ENCODE assay signal across 8 mouse cellular contexts in the genomic region with DNA sequence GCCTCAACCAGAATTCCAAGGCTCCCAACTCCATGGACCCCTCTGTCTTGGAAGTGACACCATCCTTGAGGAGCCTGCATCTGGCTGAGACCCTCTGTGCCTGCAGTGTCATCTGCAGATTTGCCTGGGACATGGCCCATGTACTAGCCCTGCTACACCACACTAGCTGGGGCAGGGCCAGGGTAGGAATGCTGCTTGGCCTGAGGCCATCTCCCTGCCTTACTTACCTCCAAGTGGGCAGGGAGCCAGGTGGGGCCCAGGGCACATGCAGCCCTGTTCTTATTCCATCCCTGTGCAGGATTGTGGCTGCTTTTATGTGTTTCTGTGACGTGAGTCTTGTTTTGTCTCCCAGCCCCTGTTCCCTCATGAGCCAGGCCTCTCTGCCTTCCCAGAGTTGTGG. TPM values are rescaled to one million over a fixed set of nuclear protein-coding genes. Genes with fewer than 3 reads are reported as not detected.
DNase-seq lines count a peak whose midpoint lies in the region; ATAC-seq lines count a peak whose summit lies in the region.

No protein-coding gene starts in this region.

- no peaks in the 10 kb centered on the region for H3K27me3 ChIP-seq in heart, embryonic 16.5 days (ENCODE audit: control insufficient read depth, insufficient read depth, low read length)
- no peaks in the 10 kb centered on the region for H3K27me3 ChIP-seq in midbrain, embryonic 16.5 days (ENCODE audit: control insufficient read depth, insufficient read depth, low read depth, low read length)

- peak overlapping the region; percentile 35; the same call in 1 of the 2 replicates for H3K4me2 ChIP-seq in heart, embryonic 16.5 days (ENCODE audit: low read depth, low read length)
- H3K4me2 ChIP-seq in midbrain, embryonic 16.5 days (ENCODE audit: low read length): no peak overlapping the region

- peak overlapping the region; percentile 97 for H3K27ac ChIP-seq in heart, embryonic 16.5 days (ENCODE audit: low read length)
- no peak overlapping the region; the same call in 1 of the 2 replicates for H3K27ac ChIP-seq in midbrain, embryonic 16.5 days (ENCODE audit: low read length)

- H3K4me3 ChIP-seq in heart, embryonic 16.5 days (ENCODE audit: low read length): no peak overlapping the region
- H3K4me3 ChIP-seq in midbrain, embryonic 16.5 days (ENCODE audit: low read depth, low read length): no peak overlapping the region

- peaks cover 68% of the 10 kb centered on the region for H3K4me1 ChIP-seq in heart, embryonic 16.5 days (ENCODE audit: control insufficient read depth, insufficient read depth, low read length)
- H3K4me1 ChIP-seq in midbrain, embryonic 16.5 days (ENCODE audit: control insufficient read depth, insufficient read depth, low read length): no peaks in the 10 kb centered on the region

- no peaks in the 10 kb centered on the region for H3K36me3 ChIP-seq in heart, embryonic 16.5 days (ENCODE audit: control insufficient read depth, insufficient read depth)
- peaks cover 32% of the 10 kb centered on the region for H3K36me3 ChIP-seq in midbrain, embryonic 16.5 days (ENCODE audit: control insufficient read depth, insufficient read depth, low read length)

- 0 out of 2 replicates have a peak, but pooled peaks have one; percentile 1 for ATAC-seq in frontal cortex, adult (ENCODE audit: low TSS enrichment)
- peak; percentile 76 for ATAC-seq in heart, embryonic 16.5 days (replicated peaks; ENCODE audit: extremely low read depth, insufficient read depth, low FRiP score)
- ATAC-seq in midbrain, embryonic 16.5 days: peak; percentile 25

- 20% methylated on average over 1 of the region's 1 CpGs for WGBS in heart, embryonic 16.5 days
- WGBS in midbrain, embryonic 16.5 days: 79% methylated on average over 1 of the region's 1 CpGs

- DNase-seq in frontal cortex, postnatal 36 days (ENCODE audit: low spot score in 2 of 2): no peak
- peak; percentile 26 for DNase-seq in adrenal gland, adult 8-10 months
- DNase-seq in kidney, postnatal 10 days: peak; percentile 92
- DNase-seq in c-Kit-positive CD71-positive TER-119-positive erythroid progenitor cells, embryonic 14.5 days (ENCODE audit: low spot score): no peak
- no peak for DNase-seq in frontal cortex, postnatal 14 days (ENCODE audit: low spot score in 2 of 2)

- no peaks in the 10 kb centered on the region for H3K9me3 ChIP-seq in heart, embryonic 16.5 days (replicated peaks; ENCODE audit: control insufficient read depth, low read length)
- H3K9me3 ChIP-seq in midbrain, embryonic 16.5 days (replicated peaks; ENCODE audit: control insufficient read depth, low read length, poor library complexity, severe bottlenecking): no peaks in the 10 kb centered on the region

- H3K9ac ChIP-seq in heart, embryonic 16.5 days (ENCODE audit: low read length): peak overlapping the region; percentile 59
- no peak overlapping the region for H3K9ac ChIP-seq in midbrain, embryonic 16.5 days (ENCODE audit: low read depth, low read length)

RNA-seq across cellular contexts. Expression of gene Pygb, which starts 15.8 kb away (rescaled TPM):
- 10 to 100 TPM; 42.0 to 71.6 (median 58.0) TPM for total RNA-seq in adrenal gland, adult 8-10 months (2022)
- polyA plus RNA-seq in heart, embryonic 16.5 days (2015; fragmentation: Nextera tagmentation; extraction: Ambion mirVana): 243 and 260 TPM in 2 replicates
- polyA plus RNA-seq in midbrain, embryonic 16.5 days (2015; fragmentation: Nextera tagmentation; extraction: Ambion mirVana): 108 and 133 TPM in 2 replicates

RNA-seq across cellular contexts. Expression of gene Entpd6, which starts 21.9 kb away (rescaled TPM):
- 1 to 10 TPM; 6.4 to 9.8 (median 8.7) TPM for total RNA-seq in adrenal gland, adult 8-10 months (2022)
- polyA plus RNA-seq in heart, embryonic 16.5 days (2015; fragmentation: Nextera tagmentation; extraction: Ambion mirVana): 24.0 and 24.3 TPM in 2 replicates
- 75.3 and 85.7 TPM in 2 replicates for polyA plus RNA-seq in midbrain, embryonic 16.5 days (2015; fragmentation: Nextera tagmentation; extraction: Ambion mirVana)

Comparison
In these comparisons a context has a peak if more than half of its experiments do, and no peak if none do; other contexts are left out.
1. ATAC-seq: peak in every context shown above with its lines; median percentile 76 in heart, embryonic 16.5 days; 25 in midbrain, embryonic 16.5 days; 1 in frontal cortex, adult.
2. DNase-seq: peak in adrenal gland, adult 8-10 months (single experiment) and kidney, postnatal 10 days (single experiment); none in frontal cortex, postnatal 36 days (0 of 2), c-Kit-positive CD71-positive TER-119-positive erythroid progenitor cells, embryonic 14.5 days (single experiment) and frontal cortex, postnatal 14 days (0 of 2).